Mouse (Mus musculus) spleen, adult 2 months (tissue): ENCODE data around the gene Hydin. TPM values are rescaled to one million over a fixed set of nuclear protein-coding genes. Genes with fewer than 3 reads are reported as not detected.

Experiments
- DNase-seq, 2 experiments: peaks; one replicate each; pipeline versions ENCODE4 v3.0.0 to v3.0.0-alpha.2; 2012 to 2021; ENCODE audit warnings: low spot score in 2 of 2, low read depth in 1 of 2
- H3K27ac ChIP-seq: fragments of 200-500 bp; 2 replicates; pipeline ENCODE4 v1.5.1; 2012; ENCODE audit warnings: low read length, inconsistent platforms; ENCODE audit not compliant: insufficient read depth
- H3K27me3 ChIP-seq: fragments of 200-500 bp; 2 replicates; pipeline ENCODE4 v1.6.1; 2012; ENCODE audit warnings: mild to moderate bottlenecking, moderate library complexity, low read length, inconsistent platforms; ENCODE audit not compliant: control insufficient read depth, insufficient read depth
- H3K36me3 ChIP-seq: fragments of 200-500 bp; 2 replicates; pipeline ENCODE4 v1.6.1; 2012; ENCODE audit warnings: mild to moderate bottlenecking, low read length, inconsistent platforms; ENCODE audit not compliant: control insufficient read depth, insufficient read depth
- H3K4me1 ChIP-seq: fragments of 200-500 bp; 2 replicates; pipeline ENCODE4 v1.6.1; 2011; ENCODE audit warnings: inconsistent platforms; ENCODE audit not compliant: control insufficient read depth, insufficient read depth, insufficient read length
- H3K4me3 ChIP-seq: fragments of 200-500 bp; 2 replicates; pipeline ENCODE4 v1.5.1; 2011; ENCODE audit warnings: mild to moderate bottlenecking, inconsistent platforms; ENCODE audit not compliant: insufficient read depth, insufficient read length; ENCODE audit errors: extremely low read depth
- CTCF ChIP-seq: fragments of 200-500 bp; IDR thresholded peaks from 2 replicates; pipeline ENCODE4 v1.5.1; 2011; ENCODE audit warnings: mild to moderate bottlenecking, inconsistent platforms; ENCODE audit not compliant: insufficient read depth, insufficient read length, insufficient replicate concordance; ENCODE audit errors: extremely low read depth
- POLR2A ChIP-seq: fragments of 200-500 bp; IDR thresholded peaks from 2 replicates; pipeline ENCODE4 v1.6.1; 2011; ENCODE audit warnings: low read depth, low read length, inconsistent platforms
- WGBS: fragments of 180-500 bp; shearing (Covaris S2); methylation state at CpG from one replicate; pipeline ENCODE4 v1.1.7; 2018; 5-methylcytosine and 5-hydroxymethylcytosine counted together
- polyA plus RNA-seq: library from polyadenylated mRNA; depleted of rRNA; stranded (reverse); fragments of >200 nt; gene quantifications from 2 replicates; pipeline ENCODE4 v1.2.3, GENCODE M21; 2012

Gene Hydin
- polyA plus RNA-seq, 1 experiment, result 0.01 TPM

DNA sequence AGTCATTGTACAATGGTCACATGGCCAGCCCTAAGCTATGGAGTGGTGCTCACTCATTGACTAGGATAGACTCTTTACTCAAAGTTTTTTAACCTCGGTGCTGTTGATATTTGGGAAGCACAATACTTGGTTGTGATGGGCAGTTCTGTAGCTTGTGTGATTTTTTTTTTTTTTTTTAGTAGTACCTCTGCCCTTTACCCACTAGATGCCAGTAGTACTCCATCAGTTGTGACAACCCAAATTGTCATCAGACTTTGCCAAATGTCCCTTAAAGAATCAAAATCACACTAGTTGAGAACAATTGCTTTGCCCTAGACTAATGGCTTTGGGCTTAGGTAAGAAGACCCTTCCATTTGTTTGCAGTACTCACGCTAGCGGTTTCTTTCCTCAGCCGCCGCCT is 353.1 kb downstream of the Hydin start:
- H3K27ac ChIP-seq, result no peak overlapping the region
- WGBS, result 86% methylated on average over 5 of the region's 5 CpGs
- H3K4me3 ChIP-seq, result no peak overlapping the region

DNA sequence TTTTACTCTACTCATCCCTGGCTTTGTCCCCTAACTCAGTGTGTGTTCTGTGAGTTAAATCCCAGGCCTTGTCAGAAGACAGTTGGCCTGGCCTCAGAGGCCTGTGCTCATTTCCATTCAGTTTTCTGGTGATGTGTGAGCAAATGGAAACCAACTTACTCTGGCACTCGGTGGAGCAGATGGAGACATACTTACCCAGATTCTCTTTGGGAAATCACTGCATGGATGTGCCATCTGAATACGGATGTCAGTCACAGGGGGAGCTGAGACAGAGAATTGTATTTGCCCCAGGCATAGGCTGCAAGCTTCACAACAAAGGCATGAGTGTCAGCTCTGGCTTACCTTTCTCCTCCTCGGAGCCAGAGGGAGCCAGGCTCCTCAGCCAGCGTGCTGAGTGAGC is 359.7 kb downstream of the Hydin start:
- TF ChIP-seq CTCF, result no peak
- TF ChIP-seq POLR2A, result no peak
- 92% methylated on average over 4 of the region's 4 CpGs for WGBS
- no peaks in the 10 kb centered on the region for H3K36me3 ChIP-seq
- H3K27ac ChIP-seq, result no peak overlapping the region
- H3K4me3 ChIP-seq, result no peak overlapping the region
- H3K4me1 ChIP-seq, result no peaks in the 10 kb centered on the region
- H3K27me3 ChIP-seq, result no peaks in the 10 kb centered on the region
- DNase-seq, result no peak

More for the DNA sequence above, 353.1 kb downstream of the Hydin start:
- no peaks in the 10 kb centered on the region for H3K27me3 ChIP-seq
- peaks cover 3% of the 10 kb centered on the region; the same call in 1 of the 2 replicates for H3K4me1 ChIP-seq
- H3K36me3 ChIP-seq, result no peaks in the 10 kb centered on the region
- TF ChIP-seq POLR2A (no peak), CTCF (no peak)
- no peak for DNase-seq

DNA sequence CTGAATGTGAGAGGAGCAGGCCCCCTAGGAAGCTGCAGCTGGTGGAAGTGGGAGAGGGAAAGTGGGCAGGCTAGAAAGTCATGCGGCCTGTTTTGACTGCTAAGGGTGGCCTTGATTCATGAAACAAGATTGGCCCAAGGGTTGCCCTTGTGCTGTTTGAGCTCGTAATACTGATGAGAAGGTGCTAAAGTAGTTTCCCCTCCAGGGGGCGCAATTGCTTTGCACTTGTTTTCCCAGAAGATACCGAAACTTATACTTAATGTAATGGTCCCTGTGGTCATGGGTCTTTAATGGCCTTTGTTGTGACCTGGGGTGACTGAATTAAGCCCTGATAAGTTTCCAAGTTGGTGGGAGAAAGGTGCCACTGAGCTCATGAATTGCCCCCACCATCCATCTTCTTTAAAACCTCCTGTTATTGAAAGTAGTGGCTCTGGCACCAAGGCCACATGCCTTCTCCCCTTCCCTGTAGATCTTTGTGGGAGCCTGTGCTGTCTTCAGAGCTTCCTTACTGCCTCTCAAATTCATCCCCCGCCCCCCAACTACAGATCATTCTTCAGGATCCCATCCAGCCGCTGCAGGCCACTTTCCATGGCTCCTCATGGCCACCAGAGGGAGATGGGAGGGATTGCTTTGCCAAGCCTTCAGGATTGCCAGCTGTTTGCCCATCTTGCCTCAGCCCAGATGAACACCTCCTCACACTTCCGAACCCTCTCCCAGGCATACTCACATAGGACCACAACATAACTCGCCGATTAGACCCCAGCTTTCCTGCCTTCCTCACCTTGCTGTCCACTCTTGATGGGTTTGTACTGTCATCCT is 362.7 kb downstream of the Hydin start:
- TF ChIP-seq CTCF (no peak), POLR2A (no peak)
- peaks cover 10% of the 10 kb centered on the region for H3K36me3 ChIP-seq
- DNase-seq, result peak in 1 of 2 experiments; percentile 25
- no peak overlapping the region for H3K4me3 ChIP-seq
- no peak overlapping the region for H3K27ac ChIP-seq
- no peaks in the 10 kb centered on the region for H3K27me3 ChIP-seq
- H3K4me1 ChIP-seq, result no peaks in the 10 kb centered on the region
- 84% methylated on average over 9 of the region's 9 CpGs for WGBS

DNA sequence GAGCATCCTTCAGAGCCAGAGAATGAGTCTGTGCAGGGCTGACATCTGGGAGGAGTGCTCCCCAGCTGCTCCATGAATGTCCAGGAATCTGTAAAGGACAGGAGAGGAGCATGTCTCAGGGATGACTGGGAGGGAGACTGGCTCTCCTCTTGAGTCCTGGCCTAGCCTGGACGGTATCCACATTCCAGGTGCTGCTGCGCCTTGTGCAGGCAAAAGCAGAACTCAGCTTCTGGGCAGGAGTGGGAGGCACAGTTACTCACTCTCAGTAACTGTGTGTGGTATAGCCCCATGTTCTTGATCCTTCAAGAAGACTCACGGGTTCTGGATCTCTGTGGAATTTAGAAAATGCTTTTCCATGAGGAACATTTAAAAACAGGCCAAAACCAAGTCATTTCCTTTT is 363.3 kb downstream of the Hydin start:
- Histone ChIP-seq H3K27me3 (no peaks in the 10 kb centered on the region), H3K4me3 (no peak overlapping the region), H3K27ac (no peak overlapping the region), H3K36me3 (peaks cover 15% of the 10 kb centered on the region), H3K4me1 (no peaks in the 10 kb centered on the region)
- TF ChIP-seq CTCF, result no peak
- TF ChIP-seq POLR2A, result no peak
- no peak for DNase-seq
- WGBS, result 95% methylated on average over 3 of the region's 3 CpGs

DNA sequence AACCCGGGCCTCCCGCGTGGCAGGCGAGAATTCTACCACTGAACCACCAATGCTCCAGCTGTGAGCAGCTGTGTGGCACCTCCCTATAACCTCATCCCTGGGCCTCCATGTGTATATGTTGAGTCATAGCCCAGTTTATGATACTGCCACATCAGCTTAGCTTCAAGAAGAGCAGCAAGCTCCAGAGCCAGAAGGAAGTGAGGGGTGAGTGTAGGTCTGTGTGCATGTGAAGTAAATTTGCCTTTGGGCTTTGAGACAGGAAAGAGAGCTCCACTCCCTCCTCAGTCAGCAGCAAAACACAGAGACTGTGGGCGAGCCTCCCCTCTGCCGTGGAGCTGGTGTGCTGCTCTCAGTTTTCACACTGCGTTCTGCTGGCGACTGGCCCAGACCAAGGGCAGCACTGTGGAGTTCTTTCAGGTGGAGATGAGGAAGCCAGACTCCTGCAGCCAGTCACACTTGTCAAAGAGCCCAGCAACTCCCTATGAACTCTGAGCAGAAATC is 363.8 kb downstream of the Hydin start:
- H3K4me3 ChIP-seq, result no peak overlapping the region
- WGBS, result 73% methylated on average over 8 of the region's 8 CpGs
- no peak for DNase-seq

DNA sequence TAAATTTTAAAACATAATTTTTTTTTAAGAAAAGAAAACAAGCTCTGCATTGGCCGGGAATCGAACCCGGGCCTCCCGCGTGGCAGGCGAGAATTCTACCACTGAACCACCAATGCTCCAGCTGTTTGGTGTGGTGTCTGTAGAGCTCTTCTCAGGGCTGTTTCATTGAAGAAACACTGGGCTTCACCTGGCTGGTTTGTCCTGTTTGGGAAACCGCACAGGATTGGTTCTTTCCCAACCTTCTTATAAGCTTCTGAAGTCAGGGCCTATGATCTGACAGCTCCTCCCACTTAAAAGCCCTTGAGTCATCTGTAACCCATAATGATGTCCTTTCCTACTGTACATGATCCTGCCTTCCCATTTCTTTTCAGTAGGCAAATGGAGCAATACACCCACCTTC is 364.4 kb downstream of the Hydin start:
- Histone ChIP-seq H3K4me1 (no peaks in the 10 kb centered on the region), H3K27ac (no peak overlapping the region), H3K27me3 (no peaks in the 10 kb centered on the region), H3K4me3 (no peak overlapping the region), H3K36me3 (peaks cover 21% of the 10 kb centered on the region)
- TF ChIP-seq POLR2A (no peak), CTCF (no peak)
- DNase-seq, result no peak
- WGBS, result 95% methylated on average over 7 of the region's 7 CpGs

More for the DNA sequence above, 363.8 kb downstream of the Hydin start:
- TF ChIP-seq POLR2A, result no peak
- no peak for TF ChIP-seq CTCF
- Histone ChIP-seq H3K27ac (no peak overlapping the region), H3K36me3 (peaks cover 19% of the 10 kb centered on the region), H3K27me3 (no peaks in the 10 kb centered on the region), H3K4me1 (no peaks in the 10 kb centered on the region)

DNA sequence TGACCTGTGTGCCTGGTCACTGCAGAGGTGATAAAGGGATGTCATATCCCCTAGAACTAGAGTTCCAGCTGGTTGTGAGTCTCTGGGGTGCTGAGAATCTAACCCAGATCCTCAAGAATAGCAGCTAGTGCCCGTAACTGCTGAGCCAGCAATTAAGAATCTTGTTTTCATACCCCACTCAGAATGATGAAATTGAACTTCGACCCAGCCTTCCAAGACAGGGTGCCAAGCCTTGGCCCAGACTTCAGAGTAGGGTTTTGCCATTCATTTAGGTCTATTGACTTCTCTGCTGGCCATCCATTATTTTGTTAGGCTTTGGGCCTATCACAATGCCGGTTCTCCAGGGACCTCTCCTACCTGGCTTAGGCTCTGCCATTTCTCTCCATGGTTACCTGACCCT is 367.0 kb downstream of the Hydin start:
- TF ChIP-seq CTCF, result no peak
- DNase-seq, result no peak
- Histone ChIP-seq H3K36me3 (peaks cover 31% of the 10 kb centered on the region), H3K4me3 (no peak overlapping the region), H3K27ac (no peak overlapping the region), H3K4me1 (no peaks in the 10 kb centered on the region), H3K27me3 (no peaks in the 10 kb centered on the region)
- 94% methylated on average over 3 of the region's 3 CpGs for WGBS
